Mouse (Mus musculus) monocyte, adult 2 months (primary cell): ENCODE data around the gene Trnt1.
A peak's percentile ranks its signal among the peaks of the same experiment; 100 is the strongest.

Source experiments
- DNase-seq, 2 experiments: peaks; one replicate each; pipeline ENCODE4 v3.0.0; 2022; ENCODE audit warnings: low spot score in 2 of 2, low read depth in 1 of 2

Gene Trnt1

GRCm38 (mm10) chr6:106770046-106770445, 1.1 kb downstream of the Trnt1 start:
- no peak for DNase-seq

- no peak for DNase-seq
These were observed 18.2 kb downstream of the Trnt1 start for GRCm38 (mm10) chr6:106787138-106787537.

- DNase-seq = no peak
These were observed 22.5 kb downstream of the Trnt1 start for GRCm38 (mm10) chr6:106791429-106791828.

GRCm38 (mm10) chr6:106792486-106792885, 23.6 kb downstream of the Trnt1 start:
- no peak for DNase-seq

GRCm38 (mm10) chr6:106793088-106793487, 24.2 kb downstream of the Trnt1 start:
- DNase-seq = no peak

- no peak for DNase-seq
These were observed 24.7 kb downstream of the Trnt1 start for GRCm38 (mm10) chr6:106793621-106794020.

- no peak for DNase-seq
These were observed 25.3 kb downstream of the Trnt1 start for GRCm38 (mm10) chr6:106794094-106794814.

- peak; percentile 72 to 88 for DNase-seq
These were observed 30.7 kb downstream of the Trnt1 start, which contains the start of gene Crbn for GRCm38 (mm10) chr6:106799333-106800226. Gene Crbn, minus strand, starts transcription at chr6:106800077.

GRCm38 (mm10) chr6:106800227-106800557, 31.3 kb downstream of the Trnt1 start:
- DNase-seq = no peak

- DNase-seq = no peak
These were observed 36.0 kb downstream of the Trnt1 start for GRCm38 (mm10) chr6:106804904-106805303.

GRCm38 (mm10) chr6:106809161-106809560, 40.2 kb downstream of the Trnt1 start:
- DNase-seq = no peak

GRCm38 (mm10) chr6:106810686-106811085, 41.8 kb downstream of the Trnt1 start:
- no peak for DNase-seq

GRCm38 (mm10) chr6:106819246-106819645, 50.3 kb downstream of the Trnt1 start:
- DNase-seq = no peak

GRCm38 (mm10) chr6:106819906-106820305, 51.0 kb downstream of the Trnt1 start:
- no peak for DNase-seq

GRCm38 (mm10) chr6:106820566-106820965, 51.6 kb downstream of the Trnt1 start:
- no peak for DNase-seq

GRCm38 (mm10) chr6:106822329-106822728, 53.4 kb downstream of the Trnt1 start:
- DNase-seq = no peak
